Mouse (Mus musculus): ENCODE measurements around the gene Jam3. TPM values are rescaled to one million over a fixed set of nuclear protein-coding genes. Genes with fewer than 3 reads are reported as not detected.

Gene Jam3
- total and polyA plus RNA-seq, 3 experiments, result 0.17 to 2.0 (median 0.72) TPM

- Histone ChIP-seq H3K9ac (ENCODE audit: insufficient read depth, low read depth) (no peak overlapping the region), H3K36me3 (replicated peaks in 1 of 2; ENCODE audit: control insufficient read depth in 1 of 2, insufficient read depth in 1 of 2, low read length in 1 of 2) (no peaks in the 10 kb centered on the region), H3K9me3 (replicated peaks; ENCODE audit: low read length) (no peaks in the 10 kb centered on the region), H3K4me3 (replicated peaks in 1 of 3; ENCODE audit: low read depth in 2 of 3, low read length in 2 of 3, poor library complexity in 1 of 3) (no peak overlapping the region), H3K79me2 (replicated peaks; ENCODE audit: control insufficient read depth, extremely low read depth, insufficient read depth, poor library complexity, severe bottlenecking) (no peaks in the 10 kb centered on the region), H3K4me2 (ENCODE audit: insufficient read depth, low read depth, poor library complexity, severe bottlenecking) (no peak overlapping the region), H3K4me1 (ENCODE audit: control insufficient read depth in 1 of 2, insufficient read depth in 2 of 2) (no peaks in the 10 kb centered on the region), H3K27me3 (replicated peaks) (no peaks in the 10 kb centered on the region), H3K27ac (ENCODE audit: insufficient read depth, low read depth) (no peak overlapping the region)
- DNase-seq (ENCODE audit: extremely low read depth), result no peak
- in situ Hi-C loops (cut with MboI; ENCODE audit: low pct_ligation_motif_present, low pct_unique_long_range_greater_than_20kb, low sequenced_read_pairs), result no loop called here
- TF ChIP-seq BHLHE40 (IDR thresholded peaks at IDR 0.05; ENCODE audit: low read depth, low read length), result no peak
- TF ChIP-seq UBTF (IDR thresholded peaks at IDR 0.05; ENCODE audit: low read depth, low read length), result no peak
- TF ChIP-seq IRF4 (IDR thresholded peaks at IDR 0.05; ENCODE audit: low read depth, low read length), result no peak
- no peak for TF ChIP-seq MEF2A (IDR thresholded peaks at IDR 0.05; ENCODE audit: borderline replicate concordance, low read depth, low read length)
- TF ChIP-seq MYC (IDR thresholded peaks at IDR 0.05; ENCODE audit: low read depth, low read length), result no peak
- TF ChIP-seq MAX (IDR thresholded peaks at IDR 0.05; ENCODE audit: low read length), result no peak
- no peak for TF ChIP-seq EP300 (IDR thresholded peaks at IDR 0.05; ENCODE audit: low read length)
- no peak for TF ChIP-seq CHD1 (IDR thresholded peaks at IDR 0.05; ENCODE audit: low read depth, low read length)
- no peak for TF ChIP-seq USF2 (conservative IDR thresholded peaks at IDR 0.05; ENCODE audit: low read depth, low read length)
- no peak for TF ChIP-seq MAZ (IDR thresholded peaks at IDR 0.05; ENCODE audit: low read depth, low read length)
- no peak for TF ChIP-seq USF1 (IDR thresholded peaks at IDR 0.05; ENCODE audit: low read depth, low read length)
- TF ChIP-seq TCF12 (IDR thresholded peaks at IDR 0.05; ENCODE audit: low read depth, low read length), result no peak
- dilution Hi-C loops (cut with MboI; ENCODE audit: extremely low pct_ligation_motif_present, extremely low pct_unique_long_range_greater_than_20kb, low sequenced_read_pairs), result no loop called here
These were observed 10.2 kb downstream of the Jam3 start for GRCm38 (mm10) chr9:27144996-27145395.

GRCm38 (mm10) chr9:27144271-27144840 is 10.9 kb downstream of the Jam3 start:
- no peak overlapping the region for H3K9ac ChIP-seq (ENCODE audit: insufficient read depth, low read depth)
- no peaks in the 10 kb centered on the region for H3K36me3 ChIP-seq (replicated peaks in 1 of 2; ENCODE audit: control insufficient read depth in 1 of 2, insufficient read depth in 1 of 2, low read length in 1 of 2)
- in situ Hi-C loops (cut with MboI; ENCODE audit: low pct_ligation_motif_present, low pct_unique_long_range_greater_than_20kb, low sequenced_read_pairs) (no loop called here), dilution Hi-C loops (cut with MboI; ENCODE audit: extremely low pct_ligation_motif_present, extremely low pct_unique_long_range_greater_than_20kb, low sequenced_read_pairs) (no loop called here)
- no peaks in the 10 kb centered on the region for H3K79me2 ChIP-seq (replicated peaks; ENCODE audit: control insufficient read depth, extremely low read depth, insufficient read depth, poor library complexity, severe bottlenecking)
- no peaks in the 10 kb centered on the region for H3K9me3 ChIP-seq (replicated peaks; ENCODE audit: low read length)
- no peak for DNase-seq (ENCODE audit: extremely low read depth)
- no peaks in the 10 kb centered on the region for H3K4me1 ChIP-seq (ENCODE audit: control insufficient read depth in 1 of 2, insufficient read depth in 2 of 2)
- no peak overlapping the region for H3K27ac ChIP-seq (ENCODE audit: insufficient read depth, low read depth)
- H3K27me3 ChIP-seq (replicated peaks), result no peaks in the 10 kb centered on the region
- no peak overlapping the region for H3K4me3 ChIP-seq (replicated peaks in 1 of 3; ENCODE audit: low read depth in 2 of 3, low read length in 2 of 3, poor library complexity in 1 of 3)
- no peak for TF ChIP-seq E2F4 (IDR thresholded peaks at IDR 0.05; ENCODE audit: insufficient replicate concordance, low read depth, low read length)
- no peak for TF ChIP-seq MAX (IDR thresholded peaks at IDR 0.05; ENCODE audit: low read length)
- no peak for TF ChIP-seq POLR2AphosphoS2 (IDR thresholded peaks at IDR 0.05; ENCODE audit: low read depth, low read length)
- no peak overlapping the region for H3K4me2 ChIP-seq (ENCODE audit: insufficient read depth, low read depth, poor library complexity, severe bottlenecking)

Data from CH12.LX (cell line).